Mouse (Mus musculus): Measurements from ENCODE around the gene Eif4b. TPM values are rescaled to one million over a fixed set of nuclear protein-coding genes. Genes with fewer than 3 reads are reported as not detected.
"Not testable (repeated sequence)": the region's sequence is repeated elsewhere in the genome, so short reads cannot be mapped to it uniquely, and the experiment has no call there.

The Eif4b gene
- total RNA-seq, 2 experiments from 2014 or later: 180 to 394 TPM

- no peak for ATAC-seq (replicated peaks; ENCODE audit: poor library complexity)
Observed at GRCm38 (mm10) chr15:102074876-102075585, 1.5 kb downstream of the Eif4b start.

GRCm38 (mm10) chr15:102077111-102077677, 3.6 kb downstream of the Eif4b start:
- no peak for ATAC-seq (replicated peaks; ENCODE audit: poor library complexity)

GRCm38 (mm10) chr15:102079221-102079620, 5.6 kb downstream of the Eif4b start:
- no peak for ATAC-seq (replicated peaks; ENCODE audit: poor library complexity)

GRCm38 (mm10) chr15:102079924-102080323, 6.4 kb downstream of the Eif4b start:
- not testable (repeated sequence) for ATAC-seq (replicated peaks; ENCODE audit: poor library complexity)

- peak; percentile 30; the same call in 1 of the 2 replicates for ATAC-seq (replicated peaks; ENCODE audit: poor library complexity)
Observed at GRCm38 (mm10) chr15:102080429-102080828, 6.9 kb downstream of the Eif4b start.

GRCm38 (mm10) chr15:102082148-102082547, 8.6 kb downstream of the Eif4b start:
- no peak for ATAC-seq (replicated peaks; ENCODE audit: poor library complexity)

- no peak for ATAC-seq (replicated peaks; ENCODE audit: poor library complexity)
Observed at GRCm38 (mm10) chr15:102083028-102083427, 9.5 kb downstream of the Eif4b start.

GRCm38 (mm10) chr15:102089914-102090585, 16.5 kb downstream of the Eif4b start:
- no peak for ATAC-seq (replicated peaks; ENCODE audit: poor library complexity)

GRCm38 (mm10) chr15:102091063-102091679, 17.6 kb downstream of the Eif4b start:
- peak; percentile 76 for ATAC-seq (replicated peaks; ENCODE audit: poor library complexity)

GRCm38 (mm10) chr15:102091688-102092087, 18.1 kb downstream of the Eif4b start:
- ATAC-seq (replicated peaks; ENCODE audit: poor library complexity): no peak

- no peak for ATAC-seq (replicated peaks; ENCODE audit: poor library complexity)
Observed at GRCm38 (mm10) chr15:102092222-102092621, 18.6 kb downstream of the Eif4b start.

GRCm38 (mm10) chr15:102094157-102094556, 20.6 kb downstream of the Eif4b start:
- no peak for ATAC-seq (replicated peaks; ENCODE audit: poor library complexity)

- no peak for ATAC-seq (replicated peaks; ENCODE audit: poor library complexity)
Observed at GRCm38 (mm10) chr15:102094988-102095387, 21.4 kb downstream of the Eif4b start.

- ATAC-seq (replicated peaks; ENCODE audit: poor library complexity): 0 out of 2 replicates have a peak, but pooled peaks have one; percentile 1
Observed at GRCm38 (mm10) chr15:102097147-102097915, 23.8 kb downstream of the Eif4b start.

- no peak for ATAC-seq (replicated peaks; ENCODE audit: poor library complexity)
Observed at GRCm38 (mm10) chr15:102097991-102098555, 24.5 kb downstream of the Eif4b start.

GRCm38 (mm10) chr15:102099260-102099659, 25.7 kb downstream of the Eif4b start:
- ATAC-seq (replicated peaks; ENCODE audit: poor library complexity): no peak

GRCm38 (mm10) chr15:102099771-102100160, 26.2 kb downstream of the Eif4b start:
- ATAC-seq (replicated peaks; ENCODE audit: poor library complexity): no peak

- peak; percentile 56 for ATAC-seq (replicated peaks; ENCODE audit: poor library complexity)
Observed at GRCm38 (mm10) chr15:102100161-102100981, 26.8 kb downstream of the Eif4b start, which contains the start of gene Tns2. Tns2 (plus strand) TSS chr15:102100413.

- no peak for ATAC-seq (replicated peaks; ENCODE audit: poor library complexity)
Observed at GRCm38 (mm10) chr15:102100996-102101671, 27.6 kb downstream of the Eif4b start.

All from megakaryocyte progenitor cell, adult 5-6 weeks (primary cell).